Mouse (Mus musculus): ENCODE results near the gene Scml4. TPM values are rescaled to one million over a fixed set of nuclear protein-coding genes. Genes with fewer than 3 reads are reported as not detected.
A peak's percentile ranks its signal among the peaks of the same experiment; 100 is the strongest.

Gene Scml4
- polyA plus RNA-seq, 1 experiment from 2014 or later = 0.91 TPM

DNA sequence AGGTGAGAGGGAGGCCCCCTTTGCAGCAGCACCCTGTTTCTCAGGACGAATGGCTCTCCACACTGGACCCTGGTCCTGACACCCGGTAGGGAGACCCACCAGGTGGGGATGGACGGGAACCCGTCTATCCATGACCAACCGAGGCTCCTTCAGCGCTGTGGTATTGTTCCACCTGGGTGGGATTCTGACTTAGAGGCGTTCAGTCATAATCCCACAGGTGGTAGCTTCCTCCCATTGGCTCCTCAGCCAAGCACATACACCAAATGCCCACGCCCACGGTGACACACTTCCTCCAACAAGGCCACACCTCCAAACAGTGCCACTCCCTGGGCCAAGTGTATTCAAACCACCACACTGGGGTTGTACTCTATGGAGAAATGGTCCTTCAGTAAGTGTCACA, 3.6 kb upstream of the Scml4 start:
- H3K4me1 ChIP-seq (ENCODE audit: control insufficient read depth, low read depth, low read length) = no peaks in the 10 kb centered on the region
- H3K27me3 ChIP-seq (ENCODE audit: control insufficient read depth, insufficient read depth, low read depth, low read length) = no peaks in the 10 kb centered on the region
- 83% methylated on average over 9 of the region's 9 CpGs for WGBS (ENCODE audit: insufficient replicate concordance)
- H3K36me3 ChIP-seq (ENCODE audit: control insufficient read depth, insufficient read depth) = no peaks in the 10 kb centered on the region
- H3K4me2 ChIP-seq (ENCODE audit: low read depth, low read length) = no peak overlapping the region
- no peak overlapping the region for H3K4me3 ChIP-seq (ENCODE audit: low read depth, low read length)
- no peak overlapping the region for H3K27ac ChIP-seq (ENCODE audit: low read length)
- ATAC-seq (ENCODE audit: low read depth) = no peak
- no peaks in the 10 kb centered on the region for H3K9me3 ChIP-seq (replicated peaks; ENCODE audit: control insufficient read depth, low read length)
- no peak overlapping the region for H3K9ac ChIP-seq (ENCODE audit: low read depth, low read length)

DNA sequence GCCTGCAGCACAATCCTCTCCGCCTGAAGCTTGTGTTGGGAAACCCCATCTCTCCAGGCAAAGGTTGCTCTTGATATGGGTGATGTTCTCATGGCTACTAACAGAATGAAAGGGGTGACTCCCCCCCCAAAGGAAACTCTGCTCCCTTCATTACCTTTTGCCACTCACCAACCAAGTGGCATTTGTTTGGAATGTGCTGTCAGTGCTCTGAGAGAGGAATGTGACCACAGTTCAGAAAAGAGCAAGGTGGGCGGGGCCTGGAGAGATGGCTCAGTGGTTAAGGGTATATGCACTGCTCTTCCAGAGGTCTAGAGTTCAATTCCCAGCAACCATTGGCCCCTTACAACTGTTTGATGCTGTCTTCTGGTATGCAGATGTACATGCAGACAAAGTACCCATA, 3.1 kb upstream of the Scml4 start:
- Histone ChIP-seq H3K27me3 (ENCODE audit: control insufficient read depth, insufficient read depth, low read depth, low read length) (no peaks in the 10 kb centered on the region), H3K4me1 (ENCODE audit: control insufficient read depth, low read depth, low read length) (no peaks in the 10 kb centered on the region), H3K27ac (ENCODE audit: low read length) (no peak overlapping the region), H3K9ac (ENCODE audit: low read depth, low read length) (no peak overlapping the region), H3K36me3 (ENCODE audit: control insufficient read depth, insufficient read depth) (no peaks in the 10 kb centered on the region), H3K4me3 (ENCODE audit: low read depth, low read length) (no peak overlapping the region), H3K9me3 (replicated peaks; ENCODE audit: control insufficient read depth, low read length) (no peaks in the 10 kb centered on the region), H3K4me2 (ENCODE audit: low read depth, low read length) (no peak overlapping the region)
- no peak for ATAC-seq (ENCODE audit: low read depth)
- WGBS (ENCODE audit: insufficient replicate concordance) = 72% methylated on average over 2 of the region's 2 CpGs

DNA sequence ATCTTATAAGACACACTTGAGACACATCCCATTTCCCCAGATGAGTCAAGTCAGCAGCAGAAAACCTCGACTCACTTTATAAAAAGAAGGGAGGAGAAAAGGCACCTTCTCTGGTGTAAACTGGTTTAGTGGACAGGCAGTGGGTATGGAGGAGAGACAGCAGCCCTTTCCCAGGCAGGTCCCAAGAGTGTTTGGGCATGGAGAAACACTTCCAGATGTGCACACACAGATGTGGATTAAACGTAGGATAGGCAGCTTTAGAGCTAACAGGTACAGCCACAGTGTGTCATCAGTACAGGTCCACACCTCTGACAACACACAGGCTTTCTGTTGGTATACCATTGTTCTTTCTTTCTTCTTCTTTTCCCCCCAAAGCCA, 400 bp upstream of the Scml4 start:
- Histone ChIP-seq H3K4me1 (ENCODE audit: control insufficient read depth, low read depth, low read length) (peaks cover 3% of the 10 kb centered on the region; the same call in 1 of the 2 replicates), H3K36me3 (ENCODE audit: control insufficient read depth, insufficient read depth) (no peaks in the 10 kb centered on the region), H3K9ac (ENCODE audit: low read depth, low read length) (no peak overlapping the region), H3K27ac (ENCODE audit: low read length) (no peak overlapping the region), H3K27me3 (ENCODE audit: control insufficient read depth, insufficient read depth, low read depth, low read length) (no peaks in the 10 kb centered on the region), H3K9me3 (replicated peaks; ENCODE audit: control insufficient read depth, low read length) (no peaks in the 10 kb centered on the region), H3K4me3 (ENCODE audit: low read depth, low read length) (no peak overlapping the region), H3K4me2 (ENCODE audit: low read depth, low read length) (no peak overlapping the region)
- ATAC-seq (ENCODE audit: low read depth) = no peak
- 36% methylated on average over 2 of the region's 2 CpGs for WGBS (ENCODE audit: insufficient replicate concordance)

DNA sequence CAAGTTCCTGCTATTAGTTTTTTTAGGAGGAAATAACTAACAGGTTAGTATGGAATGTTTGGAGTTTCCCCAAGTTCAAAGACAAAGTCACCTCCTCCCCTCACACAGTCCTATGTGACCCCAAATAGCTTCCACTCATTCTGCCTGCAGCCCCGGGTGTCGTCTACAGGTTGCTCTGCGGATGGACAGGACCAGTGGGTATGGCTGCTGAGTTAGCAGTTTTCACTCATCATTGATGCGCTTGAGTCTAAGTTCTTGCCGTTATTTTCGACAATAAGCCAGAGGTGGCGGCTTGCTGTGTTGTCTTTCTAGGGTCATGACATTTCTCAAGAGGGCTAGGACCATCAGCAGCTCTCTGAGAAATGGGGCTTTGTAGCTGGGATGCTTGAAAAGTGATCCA, 1.3 kb downstream of the Scml4 start:
- H3K9me3 ChIP-seq (replicated peaks; ENCODE audit: control insufficient read depth, low read length) = no peaks in the 10 kb centered on the region
- no peaks in the 10 kb centered on the region for H3K36me3 ChIP-seq (ENCODE audit: control insufficient read depth, insufficient read depth)
- H3K27ac ChIP-seq (ENCODE audit: low read length) = no peak overlapping the region
- no peak overlapping the region for H3K4me3 ChIP-seq (ENCODE audit: low read depth, low read length)
- no peak overlapping the region for H3K9ac ChIP-seq (ENCODE audit: low read depth, low read length)
- peaks cover 3% of the 10 kb centered on the region; the same call in 1 of the 2 replicates for H3K4me1 ChIP-seq (ENCODE audit: control insufficient read depth, low read depth, low read length)
- 65% methylated on average over 7 of the region's 7 CpGs for WGBS (ENCODE audit: insufficient replicate concordance)
- H3K4me2 ChIP-seq (ENCODE audit: low read depth, low read length) = no peak overlapping the region
- ATAC-seq (ENCODE audit: low read depth) = no peak
- no peaks in the 10 kb centered on the region for H3K27me3 ChIP-seq (ENCODE audit: control insufficient read depth, insufficient read depth, low read depth, low read length)

DNA sequence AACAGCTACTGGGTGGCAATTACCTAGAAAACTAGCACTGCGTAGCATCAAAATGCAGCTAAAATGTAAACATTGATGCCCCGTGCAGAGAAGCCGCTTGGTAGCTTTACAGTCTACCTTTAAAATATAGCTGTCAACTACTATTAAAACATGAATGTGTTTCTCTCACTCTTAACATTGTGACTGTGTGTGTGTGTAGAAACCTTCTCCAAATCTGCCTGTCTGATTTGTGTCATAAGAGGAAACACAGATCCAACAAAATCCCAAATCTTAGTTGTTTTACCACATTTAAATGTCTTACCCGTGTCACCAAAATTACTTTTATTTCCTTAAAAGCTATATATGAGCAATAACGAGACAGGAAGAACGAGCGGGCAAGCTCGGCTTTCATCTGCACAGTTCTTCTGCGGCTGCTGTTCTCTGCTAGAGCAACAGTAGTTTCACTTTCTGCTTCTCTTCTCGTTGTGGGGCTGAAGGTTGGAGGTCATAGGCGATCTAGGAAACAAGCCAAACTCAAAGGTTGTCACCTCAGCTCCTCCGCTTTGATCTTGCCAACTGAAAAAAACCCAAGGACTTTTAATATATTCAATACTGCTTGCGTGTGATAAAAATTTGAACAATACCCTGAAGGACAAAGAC, 2.1 kb downstream of the Scml4 start:
- Histone ChIP-seq H3K4me2 (ENCODE audit: low read depth, low read length) (peak overlapping the region; percentile 44), H3K4me3 (ENCODE audit: low read depth, low read length) (peak overlapping the region; percentile 36), H3K36me3 (ENCODE audit: control insufficient read depth, insufficient read depth) (no peaks in the 10 kb centered on the region), H3K4me1 (ENCODE audit: control insufficient read depth, low read depth, low read length) (peaks cover 3% of the 10 kb centered on the region; the same call in 1 of the 2 replicates), H3K9ac (ENCODE audit: low read depth, low read length) (no peak overlapping the region; the same call in 1 of the 2 replicates), H3K27me3 (ENCODE audit: control insufficient read depth, insufficient read depth, low read depth, low read length) (no peaks in the 10 kb centered on the region), H3K27ac (ENCODE audit: low read length) (0 out of 2 replicates have a peak overlapping the region, but pooled peaks have one; percentile 25), H3K9me3 (replicated peaks; ENCODE audit: control insufficient read depth, low read length) (no peaks in the 10 kb centered on the region)
- peak; percentile 43 for ATAC-seq (ENCODE audit: low read depth)
- 21% methylated on average over 13 of the region's 13 CpGs for WGBS (ENCODE audit: insufficient replicate concordance)

DNA sequence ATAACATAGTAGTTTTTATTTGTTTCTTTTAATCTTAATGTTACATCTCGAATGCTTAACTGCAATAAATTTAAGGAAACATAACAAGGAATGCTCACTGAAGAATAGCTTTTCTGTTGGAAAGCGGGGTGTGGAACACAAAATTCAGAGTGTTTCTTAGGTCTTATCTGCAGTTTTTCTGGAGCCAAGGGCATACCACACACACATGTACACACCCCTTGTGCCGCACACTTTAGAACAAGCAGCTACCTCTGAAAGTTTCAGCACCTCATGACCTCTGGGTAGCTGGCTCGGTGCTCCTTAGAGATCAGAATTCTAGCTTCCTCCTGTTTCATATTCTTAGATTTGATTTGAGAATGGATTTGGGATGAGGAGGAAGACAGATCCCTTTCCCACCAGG, 2.6 kb downstream of the Scml4 start:
- H3K4me2 ChIP-seq (ENCODE audit: low read depth, low read length) = no peak overlapping the region
- H3K9me3 ChIP-seq (replicated peaks; ENCODE audit: control insufficient read depth, low read length) = no peaks in the 10 kb centered on the region
- H3K4me1 ChIP-seq (ENCODE audit: control insufficient read depth, low read depth, low read length) = peaks cover 3% of the 10 kb centered on the region; the same call in 1 of the 2 replicates
- no peak overlapping the region for H3K27ac ChIP-seq (ENCODE audit: low read length)
- H3K4me3 ChIP-seq (ENCODE audit: low read depth, low read length) = no peak overlapping the region
- no peak overlapping the region for H3K9ac ChIP-seq (ENCODE audit: low read depth, low read length)
- H3K36me3 ChIP-seq (ENCODE audit: control insufficient read depth, insufficient read depth) = no peaks in the 10 kb centered on the region
- ATAC-seq (ENCODE audit: low read depth) = no peak
- whole genome bisulfite sequencing (ENCODE audit: insufficient replicate concordance) = 48% methylated on average over 4 of the region's 4 CpGs
- no peaks in the 10 kb centered on the region for H3K27me3 ChIP-seq (ENCODE audit: control insufficient read depth, insufficient read depth, low read depth, low read length)

DNA sequence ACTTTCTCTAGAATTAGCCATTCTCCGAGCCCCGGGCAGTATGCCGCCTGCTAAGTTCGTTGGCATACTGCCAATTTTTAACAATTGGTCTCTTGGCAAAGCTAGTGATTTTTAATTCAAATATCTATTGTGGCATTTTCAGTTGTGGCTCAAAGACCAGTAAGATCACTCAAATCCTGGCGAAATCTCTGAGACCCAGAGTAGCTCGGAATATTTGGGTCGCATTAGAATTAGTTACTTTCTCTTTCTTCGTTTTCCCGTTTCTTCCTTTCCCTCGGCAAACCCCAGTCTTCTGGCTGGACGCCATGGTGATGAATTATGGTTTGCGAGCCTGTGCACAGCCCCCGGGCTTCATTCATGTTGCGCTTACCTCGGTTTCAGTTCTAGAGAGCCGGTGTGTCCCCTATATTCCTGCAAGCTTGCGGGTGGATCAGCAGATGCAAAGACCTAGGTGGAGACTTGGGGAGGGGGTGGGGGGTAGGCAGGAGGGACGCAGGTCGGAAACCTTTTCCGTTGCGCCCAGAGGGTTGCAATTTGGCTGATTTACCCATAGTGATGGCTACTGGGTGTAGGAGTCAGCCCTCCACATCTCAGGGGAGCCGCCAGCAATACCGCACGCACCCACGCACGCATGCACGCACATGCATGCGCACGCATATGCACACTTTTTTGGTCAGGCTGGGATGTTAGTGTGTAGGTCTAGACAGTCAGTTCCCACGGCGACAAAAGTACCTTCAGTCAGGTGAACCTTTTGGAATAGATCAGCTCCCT, 3.6 kb downstream of the Scml4 start:
- WGBS (ENCODE audit: insufficient replicate concordance) = 50% methylated on average over 31 of the region's 31 CpGs
- peak overlapping the region; percentile 15 for H3K4me3 ChIP-seq (ENCODE audit: low read depth, low read length)
- no peak for ATAC-seq (ENCODE audit: low read depth)

DNA sequence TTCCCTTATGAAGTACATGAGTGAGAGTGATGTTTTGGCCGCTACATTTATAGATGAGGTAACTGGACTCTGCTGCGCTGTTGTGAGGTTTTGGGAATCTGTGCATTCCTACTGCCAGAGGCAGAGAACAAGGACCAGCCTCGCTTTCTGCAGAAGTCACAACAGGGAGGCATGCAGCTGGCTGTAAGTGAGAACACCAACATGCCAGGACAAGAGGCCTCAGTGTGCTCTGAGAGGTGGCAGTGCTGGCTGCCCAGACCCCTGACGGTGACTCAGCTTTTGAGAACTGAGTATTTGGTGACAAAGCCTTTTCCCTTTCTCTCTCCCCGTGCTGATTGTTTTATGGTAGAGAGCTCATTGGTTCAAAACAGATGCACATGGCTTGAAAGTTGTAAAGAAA, 4.5 kb downstream of the Scml4 start:
- 54% methylated on average over 5 of the region's 5 CpGs for WGBS (ENCODE audit: insufficient replicate concordance)
- Histone ChIP-seq H3K9ac (ENCODE audit: low read depth, low read length) (no peak overlapping the region), H3K36me3 (ENCODE audit: control insufficient read depth, insufficient read depth) (no peaks in the 10 kb centered on the region), H3K4me2 (ENCODE audit: low read depth, low read length) (no peak overlapping the region), H3K27ac (ENCODE audit: low read length) (no peak overlapping the region), H3K27me3 (ENCODE audit: control insufficient read depth, insufficient read depth, low read depth, low read length) (no peaks in the 10 kb centered on the region), H3K4me3 (ENCODE audit: low read depth, low read length) (no peak overlapping the region), H3K4me1 (ENCODE audit: control insufficient read depth, low read depth, low read length) (peaks cover 3% of the 10 kb centered on the region; the same call in 1 of the 2 replicates), H3K9me3 (replicated peaks; ENCODE audit: control insufficient read depth, low read length) (no peaks in the 10 kb centered on the region)
- no peak for ATAC-seq (ENCODE audit: low read depth)

More for the DNA sequence above, 3.6 kb downstream of the Scml4 start:
- H3K4me1 ChIP-seq (ENCODE audit: control insufficient read depth, low read depth, low read length) = peaks cover 3% of the 10 kb centered on the region; the same call in 1 of the 2 replicates
- no peaks in the 10 kb centered on the region for H3K36me3 ChIP-seq (ENCODE audit: control insufficient read depth, insufficient read depth)
- H3K9ac ChIP-seq (ENCODE audit: low read depth, low read length) = no peak overlapping the region
- no peaks in the 10 kb centered on the region for H3K9me3 ChIP-seq (replicated peaks; ENCODE audit: control insufficient read depth, low read length)
- H3K27ac ChIP-seq (ENCODE audit: low read length) = no peak overlapping the region
- peak overlapping the region; percentile 36 for H3K4me2 ChIP-seq (ENCODE audit: low read depth, low read length)
- H3K27me3 ChIP-seq (ENCODE audit: control insufficient read depth, insufficient read depth, low read depth, low read length) = no peaks in the 10 kb centered on the region

DNA sequence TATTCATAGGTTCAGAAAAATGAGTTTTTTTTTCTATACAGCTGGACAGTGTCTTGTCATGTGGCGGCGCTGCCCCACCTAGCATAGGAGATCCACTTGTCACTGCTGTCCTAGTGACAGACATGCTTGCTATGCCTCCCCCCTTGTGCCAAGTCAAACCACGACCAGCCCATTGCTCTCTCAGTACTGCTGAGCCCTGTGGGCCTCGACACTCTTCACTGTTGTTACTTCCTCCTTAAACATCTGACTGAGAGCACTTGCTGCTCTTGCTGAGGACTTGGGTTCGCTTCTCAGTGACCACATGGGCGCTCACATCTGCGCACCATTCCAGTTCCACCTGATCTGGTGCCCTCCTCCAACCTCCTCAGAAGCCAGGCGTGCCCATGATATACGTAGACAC, 8.2 kb downstream of the Scml4 start:
- no peaks in the 10 kb centered on the region for H3K27me3 ChIP-seq (ENCODE audit: control insufficient read depth, insufficient read depth, low read depth, low read length)
- H3K9ac ChIP-seq (ENCODE audit: low read depth, low read length) = no peak overlapping the region
- no peaks in the 10 kb centered on the region for H3K9me3 ChIP-seq (replicated peaks; ENCODE audit: control insufficient read depth, low read length)
- no peaks in the 10 kb centered on the region for H3K4me1 ChIP-seq (ENCODE audit: control insufficient read depth, low read depth, low read length)
- ATAC-seq (ENCODE audit: low read depth) = no peak
- 56% methylated on average over 9 of the region's 9 CpGs for WGBS (ENCODE audit: insufficient replicate concordance)
- H3K4me3 ChIP-seq (ENCODE audit: low read depth, low read length) = no peak overlapping the region
- H3K4me2 ChIP-seq (ENCODE audit: low read depth, low read length) = no peak overlapping the region
- no peaks in the 10 kb centered on the region for H3K36me3 ChIP-seq (ENCODE audit: control insufficient read depth, insufficient read depth)
- no peak overlapping the region for H3K27ac ChIP-seq (ENCODE audit: low read length)

Data from liver, embryonic 16.5 days (tissue).